Mouse (Mus musculus) right cerebral cortex, postnatal 4 days (tissue): ENCODE data around the gene E130309D02Rik.

Experiments used
- DNase-seq: peaks from one replicate; pipeline ENCODE4 v3.0.0-alpha.2; 2022

The E130309D02Rik gene

GRCm38 (mm10) chr5:143314730-143315513 is at the start of gene E130309D02Rik:
Gene E130309D02Rik (minus strand): TSS chr5:143315360.
- DNase-seq: peak; percentile 96

GRCm38 (mm10) chr5:143363678-143364615 is 48.8 kb upstream of the E130309D02Rik start:
- peak; percentile 56 for DNase-seq

- no peak for DNase-seq
Observed at GRCm38 (mm10) chr5:143361428-143361827, 46.3 kb upstream of the E130309D02Rik start.

GRCm38 (mm10) chr5:143360000-143360399 is 44.8 kb upstream of the E130309D02Rik start:
- DNase-seq: no peak

- DNase-seq: no peak
Observed at GRCm38 (mm10) chr5:143359263-143359662, 44.1 kb upstream of the E130309D02Rik start.

- DNase-seq: no peak
Observed at GRCm38 (mm10) chr5:143357564-143357963, 42.4 kb upstream of the E130309D02Rik start.

- DNase-seq: no peak
Observed at GRCm38 (mm10) chr5:143356686-143357388, 41.7 kb upstream of the E130309D02Rik start, which contains the start of gene Grid2ip. Gene Grid2ip (plus strand): TSS chr5:143357338.

GRCm38 (mm10) chr5:143356017-143356416 is 40.9 kb upstream of the E130309D02Rik start:
- DNase-seq: no peak

- no peak for DNase-seq
Observed at GRCm38 (mm10) chr5:143346367-143346766, 31.2 kb upstream of the E130309D02Rik start.

GRCm38 (mm10) chr5:143339603-143340002 is 24.4 kb upstream of the E130309D02Rik start:
- no peak for DNase-seq

GRCm38 (mm10) chr5:143336559-143336958 is 21.4 kb upstream of the E130309D02Rik start:
- DNase-seq: no peak

GRCm38 (mm10) chr5:143335089-143335460 is 19.9 kb upstream of the E130309D02Rik start:
- DNase-seq: no peak

GRCm38 (mm10) chr5:143334418-143335088 is 19.4 kb upstream of the E130309D02Rik start:
- DNase-seq: no peak

GRCm38 (mm10) chr5:143333872-143334271 is 18.7 kb upstream of the E130309D02Rik start:
- DNase-seq: peak; percentile 92

GRCm38 (mm10) chr5:143328690-143329495 is 13.7 kb upstream of the E130309D02Rik start, which contains the start of gene Zdhhc4:
Gene Zdhhc4 (minus strand): TSS chr5:143329256.
- DNase-seq: peak; percentile 95

GRCm38 (mm10) chr5:143317288-143317610 is 2.1 kb upstream of the E130309D02Rik start:
- no peak for DNase-seq

- no peak for DNase-seq
Observed at GRCm38 (mm10) chr5:143316605-143317287, 1.6 kb upstream of the E130309D02Rik start.

- no peak for DNase-seq
Observed at GRCm38 (mm10) chr5:143315514-143315888, 341 bp upstream of the E130309D02Rik start.

GRCm38 (mm10) chr5:143314183-143314729 is 904 bp downstream of the E130309D02Rik start:
- no peak for DNase-seq

GRCm38 (mm10) chr5:143311886-143312285 is 3.3 kb downstream of the E130309D02Rik start:
- peak; percentile 86 for DNase-seq

- no peak for DNase-seq
Observed at GRCm38 (mm10) chr5:143309916-143310315, 5.2 kb downstream of the E130309D02Rik start.
